Mouse (Mus musculus): ENCODE data around the gene Lekr1. TPM values are rescaled to one million over a fixed set of nuclear protein-coding genes. Genes with fewer than 3 reads are reported as not detected.

Gene Lekr1
- polyA plus RNA-seq, 1 experiment, result 0.39 TPM

DNA sequence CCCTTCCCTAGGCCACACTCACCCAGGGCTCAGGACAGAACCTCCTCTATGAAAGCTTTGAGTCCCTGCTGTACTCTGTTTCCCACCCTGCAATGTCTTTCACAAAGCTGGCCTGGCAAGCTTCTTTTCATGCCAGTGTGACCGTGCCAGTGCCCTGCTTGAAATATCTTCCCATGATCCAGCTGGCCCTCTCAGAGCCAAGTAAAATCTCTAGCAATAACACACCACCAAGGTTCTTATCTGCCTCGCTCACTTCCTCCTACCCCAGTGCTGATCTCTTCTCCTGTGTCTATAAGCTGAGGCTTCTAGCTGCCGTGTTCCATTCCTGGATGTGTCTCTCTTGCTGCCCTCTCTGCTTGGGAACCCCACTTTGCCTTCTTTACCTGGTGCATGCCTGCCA is 162.0 kb downstream of the Lekr1 start:
- no peak overlapping the region for H3ac ChIP-seq (ENCODE audit: control insufficient read depth, insufficient read length, low read depth)
- no peaks in the 10 kb centered on the region for H3K79me3 ChIP-seq (ENCODE audit: low read depth)
- TF ChIP-seq CTCF (IDR thresholded peaks at IDR 0.05; ENCODE audit: control insufficient read depth, insufficient read depth, insufficient read length) (no peak), MAX (IDR thresholded peaks at IDR 0.05) (no peak), CEBPB (IDR thresholded peaks at IDR 0.05; ENCODE audit: low read depth) (no peak), FOSL1 (IDR thresholded peaks at IDR 0.05; ENCODE audit: insufficient read depth, low read length, poor library complexity, severe bottlenecking) (no peak), MYOD1 (IDR thresholded peaks at IDR 0.05; ENCODE audit: control insufficient read depth, insufficient read length, low read depth) (no peak), USF1 (IDR thresholded peaks at IDR 0.05; ENCODE audit: low read depth) (no peak), MYOG (IDR thresholded peaks at IDR 0.05; ENCODE audit: control insufficient read depth, extremely low read depth, insufficient read length) (no peak)
- no peaks in the 10 kb centered on the region for H3K79me2 ChIP-seq (ENCODE audit: control insufficient read depth, insufficient read depth)
- H3K4me3 ChIP-seq (ENCODE audit: insufficient read depth, poor library complexity, severe bottlenecking), result no peak overlapping the region
- no peaks in the 10 kb centered on the region for H3K36me3 ChIP-seq (ENCODE audit: control insufficient read depth, insufficient read depth)
- H3K27me3 ChIP-seq (ENCODE audit: control insufficient read depth, insufficient read depth, insufficient read length), result no peaks in the 10 kb centered on the region

DNA sequence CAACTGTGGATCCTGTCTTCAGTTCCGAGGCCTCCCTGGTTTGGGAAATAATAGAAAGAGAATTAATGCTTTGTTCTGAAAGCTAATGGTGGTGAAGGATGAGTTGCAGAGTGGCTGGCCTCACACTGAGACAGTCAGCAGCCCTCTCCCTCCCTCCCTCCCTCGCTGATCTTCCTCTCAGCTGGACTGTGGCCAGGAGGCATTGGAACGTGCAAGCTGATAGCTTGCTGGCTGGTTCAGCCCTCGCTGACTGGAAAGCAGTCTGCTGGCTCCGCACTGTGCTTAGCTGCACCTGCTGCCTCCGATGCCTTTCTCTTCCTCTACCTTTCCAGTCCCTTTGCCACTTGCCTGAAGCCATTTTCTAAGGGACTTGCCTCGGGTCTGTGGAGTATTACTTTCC is 163.2 kb downstream of the Lekr1 start:
- H3K27me3 ChIP-seq (ENCODE audit: control insufficient read depth, insufficient read depth, insufficient read length), result no peaks in the 10 kb centered on the region
- H3K79me3 ChIP-seq (ENCODE audit: low read depth), result no peaks in the 10 kb centered on the region
- TF ChIP-seq MYOD1 (IDR thresholded peaks at IDR 0.05; ENCODE audit: control insufficient read depth, insufficient read length, low read depth), result no peak
- TF ChIP-seq MYOG (IDR thresholded peaks at IDR 0.05; ENCODE audit: control insufficient read depth, extremely low read depth, insufficient read length), result no peak
- no peak for TF ChIP-seq MAX (IDR thresholded peaks at IDR 0.05)
- no peak for TF ChIP-seq CEBPB (IDR thresholded peaks at IDR 0.05; ENCODE audit: low read depth)
- no peak for TF ChIP-seq FOSL1 (IDR thresholded peaks at IDR 0.05; ENCODE audit: insufficient read depth, low read length, poor library complexity, severe bottlenecking)
- H3K79me2 ChIP-seq (ENCODE audit: control insufficient read depth, insufficient read depth), result no peaks in the 10 kb centered on the region
- H3K36me3 ChIP-seq (ENCODE audit: control insufficient read depth, insufficient read depth), result no peaks in the 10 kb centered on the region
- no peak overlapping the region for H3K4me3 ChIP-seq (ENCODE audit: insufficient read depth, poor library complexity, severe bottlenecking)
- H3ac ChIP-seq (ENCODE audit: control insufficient read depth, insufficient read length, low read depth), result no peak overlapping the region

DNA sequence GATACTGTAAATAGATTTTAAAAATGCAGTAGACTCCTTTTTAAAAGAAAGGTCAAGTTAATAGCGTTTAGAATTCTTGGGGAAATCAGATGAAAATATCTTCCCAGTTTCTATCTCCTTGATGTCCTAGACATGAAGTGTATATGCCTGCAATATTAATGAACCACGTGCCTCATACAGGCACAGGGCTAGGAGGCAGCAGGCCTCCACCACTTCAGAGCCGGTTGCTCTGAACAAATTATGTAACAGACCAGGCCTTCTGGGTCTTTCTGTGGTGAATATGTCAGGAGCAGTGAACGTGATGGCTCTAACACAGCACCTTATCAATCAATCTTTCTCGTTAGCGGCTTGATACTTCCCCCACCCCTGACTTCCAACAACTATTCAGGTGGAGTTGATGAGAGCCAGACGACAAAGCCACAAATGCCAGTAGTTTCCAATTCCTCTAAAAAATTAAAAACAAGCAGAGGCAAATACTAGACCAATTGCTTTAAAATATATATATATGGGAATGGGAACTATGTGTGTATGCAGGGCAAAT is 164.0 kb downstream of the Lekr1 start:
- H3K27me3 ChIP-seq (ENCODE audit: control insufficient read depth, insufficient read depth, insufficient read length), result no peaks in the 10 kb centered on the region
- TF ChIP-seq FOSL1 (IDR thresholded peaks at IDR 0.05; ENCODE audit: insufficient read depth, low read length, poor library complexity, severe bottlenecking) (no peak), MYOD1 (IDR thresholded peaks at IDR 0.05; ENCODE audit: control insufficient read depth, insufficient read length, low read depth) (no peak), MAX (IDR thresholded peaks at IDR 0.05) (no peak), USF1 (IDR thresholded peaks at IDR 0.05; ENCODE audit: low read depth) (no peak), MYOG (IDR thresholded peaks at IDR 0.05; ENCODE audit: control insufficient read depth, extremely low read depth, insufficient read length) (no peak), CEBPB (IDR thresholded peaks at IDR 0.05; ENCODE audit: low read depth) (no peak), CTCF (IDR thresholded peaks at IDR 0.05; ENCODE audit: control insufficient read depth, insufficient read depth, insufficient read length) (no peak)
- no peaks in the 10 kb centered on the region for H3K36me3 ChIP-seq (ENCODE audit: control insufficient read depth, insufficient read depth)
- H3K79me2 ChIP-seq (ENCODE audit: control insufficient read depth, insufficient read depth), result no peaks in the 10 kb centered on the region
- no peak overlapping the region for H3K4me3 ChIP-seq (ENCODE audit: insufficient read depth, poor library complexity, severe bottlenecking)
- no peaks in the 10 kb centered on the region for H3K79me3 ChIP-seq (ENCODE audit: low read depth)
- H3ac ChIP-seq (ENCODE audit: control insufficient read depth, insufficient read length, low read depth), result no peak overlapping the region

DNA sequence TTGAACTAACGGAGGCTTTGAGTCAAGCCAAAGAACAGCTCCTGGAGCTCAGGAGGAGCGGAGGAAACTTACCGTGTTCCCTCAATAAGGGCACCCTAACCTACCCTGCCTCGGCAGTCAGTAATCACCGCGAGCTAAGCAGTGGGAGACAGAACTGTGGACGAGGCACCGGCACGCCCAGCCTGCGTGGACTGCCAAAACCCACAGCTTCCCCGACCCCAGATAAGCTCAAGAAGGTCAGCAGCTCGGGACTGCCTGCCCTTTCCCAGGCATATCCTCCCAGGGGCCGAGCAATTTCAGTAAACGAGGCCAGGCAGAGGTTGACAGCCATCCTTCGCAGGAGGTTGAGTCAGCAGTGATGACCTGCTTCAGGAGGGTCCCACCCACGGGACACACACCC is 164.8 kb downstream of the Lekr1 start:
- Histone ChIP-seq H3ac (ENCODE audit: control insufficient read depth, insufficient read length, low read depth) (peak overlapping the region; percentile 18), H3K36me3 (ENCODE audit: control insufficient read depth, insufficient read depth) (no peaks in the 10 kb centered on the region), H3K4me3 (ENCODE audit: insufficient read depth, poor library complexity, severe bottlenecking) (no peak overlapping the region), H3K79me2 (ENCODE audit: control insufficient read depth, insufficient read depth) (no peaks in the 10 kb centered on the region), H3K27me3 (ENCODE audit: control insufficient read depth, insufficient read depth, insufficient read length) (no peaks in the 10 kb centered on the region), H3K79me3 (ENCODE audit: low read depth) (no peaks in the 10 kb centered on the region)
- TF ChIP-seq CEBPB (IDR thresholded peaks at IDR 0.05; ENCODE audit: low read depth) (no peak), USF1 (IDR thresholded peaks at IDR 0.05; ENCODE audit: low read depth) (no peak), MYOG (IDR thresholded peaks at IDR 0.05; ENCODE audit: control insufficient read depth, extremely low read depth, insufficient read length) (no peak), MAX (IDR thresholded peaks at IDR 0.05) (no peak), FOSL1 (IDR thresholded peaks at IDR 0.05; ENCODE audit: insufficient read depth, low read length, poor library complexity, severe bottlenecking) (no peak), CTCF (IDR thresholded peaks at IDR 0.05; ENCODE audit: control insufficient read depth, insufficient read depth, insufficient read length) (no peak), MYOD1 (IDR thresholded peaks at IDR 0.05; ENCODE audit: control insufficient read depth, insufficient read length, low read depth) (no peak)

DNA sequence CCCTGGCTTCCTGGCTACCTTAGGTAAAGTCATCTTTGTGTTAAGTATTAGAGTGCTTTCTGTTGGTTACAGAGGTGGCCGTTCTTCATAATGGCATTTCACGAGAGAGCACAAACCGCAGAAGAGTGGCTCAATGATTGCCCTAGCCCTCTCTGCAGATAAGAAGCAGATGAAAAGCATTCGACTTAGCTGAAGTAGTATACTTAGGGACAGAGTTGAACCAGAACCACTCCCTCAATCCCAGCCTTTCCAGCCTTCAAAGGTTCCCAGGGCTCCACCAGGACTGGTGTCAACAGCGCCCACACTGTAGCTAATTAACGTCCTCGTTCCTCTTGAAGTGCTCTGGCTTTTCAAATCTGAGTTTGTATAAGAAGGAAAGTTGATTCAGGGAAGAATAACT is 166.4 kb downstream of the Lekr1 start:
- Histone ChIP-seq H3K79me3 (ENCODE audit: low read depth) (no peaks in the 10 kb centered on the region), H3K79me2 (ENCODE audit: control insufficient read depth, insufficient read depth) (no peaks in the 10 kb centered on the region), H3K27me3 (ENCODE audit: control insufficient read depth, insufficient read depth, insufficient read length) (no peaks in the 10 kb centered on the region), H3K36me3 (ENCODE audit: control insufficient read depth, insufficient read depth) (no peaks in the 10 kb centered on the region), H3K4me3 (ENCODE audit: insufficient read depth, poor library complexity, severe bottlenecking) (no peak overlapping the region), H3ac (ENCODE audit: control insufficient read depth, insufficient read length, low read depth) (no peak overlapping the region)
- no peak for TF ChIP-seq MYOG (IDR thresholded peaks at IDR 0.05; ENCODE audit: control insufficient read depth, extremely low read depth, insufficient read length)
- TF ChIP-seq USF1 (IDR thresholded peaks at IDR 0.05; ENCODE audit: low read depth), result no peak

DNA sequence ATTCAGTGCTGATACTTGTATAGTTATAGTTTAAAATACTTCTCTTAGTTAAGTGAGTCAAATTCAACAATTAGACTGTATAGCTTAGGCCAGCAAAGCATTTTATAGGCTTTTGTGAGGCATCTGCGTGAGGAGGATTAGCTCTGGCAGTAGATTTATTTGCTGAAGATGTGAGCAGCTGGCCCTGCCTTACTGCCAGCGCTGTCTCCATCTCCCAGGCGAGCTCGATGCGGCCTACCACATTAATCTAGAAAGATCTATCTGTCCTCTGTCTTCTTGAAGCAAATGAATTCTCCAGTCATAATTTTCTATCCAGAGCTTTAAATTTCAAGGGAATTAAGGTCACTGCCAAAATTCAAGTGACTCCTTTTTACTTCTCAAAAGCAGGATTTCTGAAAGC is 170.4 kb downstream of the Lekr1 start:
- H3K27me3 ChIP-seq (ENCODE audit: control insufficient read depth, insufficient read depth, insufficient read length), result no peaks in the 10 kb centered on the region
- H3K79me2 ChIP-seq (ENCODE audit: control insufficient read depth, insufficient read depth), result no peaks in the 10 kb centered on the region
- no peak overlapping the region for H3ac ChIP-seq (ENCODE audit: control insufficient read depth, insufficient read length, low read depth)
- H3K4me3 ChIP-seq (ENCODE audit: insufficient read depth, poor library complexity, severe bottlenecking), result no peak overlapping the region
- no peaks in the 10 kb centered on the region for H3K36me3 ChIP-seq (ENCODE audit: control insufficient read depth, insufficient read depth)
- no peak for TF ChIP-seq MAX (IDR thresholded peaks at IDR 0.05)
- TF ChIP-seq CEBPB (IDR thresholded peaks at IDR 0.05; ENCODE audit: low read depth), result no peak
- TF ChIP-seq CTCF (IDR thresholded peaks at IDR 0.05; ENCODE audit: control insufficient read depth, insufficient read depth, insufficient read length), result no peak
- no peak for TF ChIP-seq MYOG (IDR thresholded peaks at IDR 0.05; ENCODE audit: control insufficient read depth, extremely low read depth, insufficient read length)
- no peak for TF ChIP-seq FOSL1 (IDR thresholded peaks at IDR 0.05; ENCODE audit: insufficient read depth, low read length, poor library complexity, severe bottlenecking)
- H3K79me3 ChIP-seq (ENCODE audit: low read depth), result no peaks in the 10 kb centered on the region

Measured in C2C12 (cell line).